Mouse (Mus musculus): ENCODE data around the gene Abcb7. TPM values are rescaled to one million over a fixed set of nuclear protein-coding genes. Genes with fewer than 3 reads are reported as not detected.
"Not testable (repeated sequence)": the region's sequence is repeated elsewhere in the genome, so short reads cannot be mapped to it uniquely, and the experiment has no call there.

Abcb7 gene
- 6.1 and 7.3 TPM in 2 replicates for polyA plus RNA-seq (2015; fragmentation: Nextera tagmentation; extraction: Ambion mirVana)

DNA sequence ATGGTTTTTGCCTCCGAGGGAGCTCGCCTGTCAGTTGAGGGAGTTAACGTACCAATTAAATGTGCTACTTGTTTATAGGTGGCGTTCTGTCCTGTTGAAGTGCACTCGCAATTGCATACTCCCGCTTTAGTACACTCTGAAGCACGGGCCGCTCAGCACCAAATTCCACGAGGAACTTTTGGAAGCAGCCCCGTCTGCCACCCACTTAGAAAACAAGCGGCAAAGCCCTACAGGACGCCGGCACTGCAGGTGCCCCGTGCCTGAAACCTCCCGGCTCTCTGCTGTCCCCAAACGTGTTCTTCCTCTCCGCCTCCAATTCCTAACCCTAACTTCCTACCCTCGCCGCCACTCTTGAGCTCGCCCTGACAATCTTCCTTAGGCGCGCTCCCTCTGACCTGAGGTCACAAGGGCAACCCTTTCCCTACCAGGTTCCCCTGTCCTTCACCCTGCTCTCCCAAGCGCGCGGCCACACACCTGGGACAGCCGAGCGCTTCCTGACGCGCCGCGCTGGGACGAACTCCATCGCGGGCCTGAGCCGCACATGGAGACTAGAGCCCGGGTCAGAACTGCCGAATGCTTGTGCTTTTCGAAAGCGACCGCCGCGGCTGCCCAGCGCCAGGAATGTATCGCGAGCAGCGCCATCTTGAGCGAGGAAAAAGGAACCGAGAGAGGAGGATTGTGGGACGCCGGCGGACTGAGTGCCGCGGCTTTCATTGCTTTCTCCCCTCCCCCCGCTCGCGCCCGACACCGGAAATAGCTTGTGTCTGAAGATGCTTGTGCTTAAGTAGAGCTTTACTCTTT lies at the start of gene Abcb7:
Gene Abcb7, minus strand, starts transcription at position 674 of the 801 bp plus-strand sequence.
- peaks cover 11% of the 10 kb centered on the region for H3K27me3 ChIP-seq (replicated peaks)
- peak within 1 kb of the TSS; percentile 51 for H3K4me2 ChIP-seq
- no peaks in the 10 kb centered on the region for H3K36me3 ChIP-seq (replicated peaks)
- peak within 1 kb of the TSS; percentile 60 for H3K4me3 ChIP-seq
- WGBS, result 23% methylated on average over 58 of the region's 58 CpGs
- no peaks in the 10 kb centered on the region for H3K9me3 ChIP-seq
- peak within 1 kb of the TSS; percentile 89 for H3K27ac ChIP-seq
- H3K4me1 ChIP-seq, result 0 out of 2 replicates have a peak, but pooled peaks cover 3% of the 10 kb centered on the region
- ATAC-seq (replicated peaks), result peak; percentile 98
- H3K9ac ChIP-seq, result peak within 1 kb of the TSS; percentile 51

- 45% methylated on average over 2 of the region's 2 CpGs for WGBS
- Histone ChIP-seq H3K9ac (no peak overlapping the region), H3K9me3 (no peaks in the 10 kb centered on the region), H3K27me3 (replicated peaks) (no peaks in the 10 kb centered on the region), H3K4me3 (no peak overlapping the region), H3K27ac (no peak overlapping the region), H3K4me2 (no peak overlapping the region), H3K36me3 (replicated peaks) (no peaks in the 10 kb centered on the region), H3K4me1 (no peaks in the 10 kb centered on the region)
- no peak for ATAC-seq (replicated peaks)
Measured at GRCm38 (mm10) chrX:104461755-104462154, 48.1 kb upstream of the Abcb7 start.

GRCm38 (mm10) chrX:104452433-104452832 lies 38.8 kb upstream of the Abcb7 start:
- Histone ChIP-seq H3K4me2 (no peak overlapping the region), H3K27me3 (replicated peaks) (peaks cover 3% of the 10 kb centered on the region), H3K27ac (no peak overlapping the region), H3K4me3 (no peak overlapping the region), H3K4me1 (no peaks in the 10 kb centered on the region), H3K9ac (no peak overlapping the region), H3K9me3 (no peaks in the 10 kb centered on the region), H3K36me3 (replicated peaks) (no peaks in the 10 kb centered on the region)
- ATAC-seq (replicated peaks), result no peak
- whole genome bisulfite sequencing, result 88% methylated on average over 1 of the region's 1 CpGs

- Histone ChIP-seq H3K4me1 (no peaks in the 10 kb centered on the region), H3K36me3 (replicated peaks) (no peaks in the 10 kb centered on the region), H3K9me3 (no peaks in the 10 kb centered on the region), H3K4me2 (no peak overlapping the region), H3K9ac (no peak overlapping the region), H3K4me3 (no peak overlapping the region), H3K27me3 (replicated peaks) (peaks cover 4% of the 10 kb centered on the region; the same call in 1 of the 2 replicates), H3K27ac (no peak overlapping the region)
- WGBS, result 54% methylated on average over 1 of the region's 1 CpGs
- no peak for ATAC-seq (replicated peaks)
Measured at GRCm38 (mm10) chrX:104433456-104433855, 19.8 kb upstream of the Abcb7 start.

DNA sequence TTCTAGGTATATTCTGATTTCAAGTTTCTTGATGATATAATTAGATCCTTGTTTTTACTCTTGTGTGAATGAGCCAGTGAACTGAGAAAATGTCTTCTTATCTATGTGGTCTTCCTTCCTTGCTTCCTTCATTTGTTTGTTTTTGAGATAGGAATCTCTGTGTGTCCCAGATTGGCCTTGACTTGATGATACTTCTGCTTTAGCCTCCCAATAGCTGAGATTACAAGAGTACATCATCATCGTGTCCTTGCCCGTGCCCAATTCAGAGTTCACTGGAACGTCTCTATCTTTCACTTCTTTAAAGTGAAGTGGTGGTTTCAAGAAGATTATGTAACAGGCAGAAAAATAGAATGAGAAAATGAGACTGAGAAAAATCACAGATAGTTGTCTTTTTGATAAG lies 14.5 kb upstream of the Abcb7 start:
- no peak for ATAC-seq (replicated peaks)
- WGBS, result 88% methylated on average over 3 of the region's 3 CpGs
- no peaks in the 10 kb centered on the region for H3K36me3 ChIP-seq (replicated peaks)
- H3K27ac ChIP-seq, result no peak overlapping the region
- no peaks in the 10 kb centered on the region for H3K4me1 ChIP-seq
- H3K4me3 ChIP-seq, result no peak overlapping the region
- H3K27me3 ChIP-seq (replicated peaks), result no peaks in the 10 kb centered on the region; the same call in 1 of the 2 replicates
- H3K4me2 ChIP-seq, result no peak overlapping the region
- H3K9me3 ChIP-seq, result no peaks in the 10 kb centered on the region
- H3K9ac ChIP-seq, result no peak overlapping the region

DNA sequence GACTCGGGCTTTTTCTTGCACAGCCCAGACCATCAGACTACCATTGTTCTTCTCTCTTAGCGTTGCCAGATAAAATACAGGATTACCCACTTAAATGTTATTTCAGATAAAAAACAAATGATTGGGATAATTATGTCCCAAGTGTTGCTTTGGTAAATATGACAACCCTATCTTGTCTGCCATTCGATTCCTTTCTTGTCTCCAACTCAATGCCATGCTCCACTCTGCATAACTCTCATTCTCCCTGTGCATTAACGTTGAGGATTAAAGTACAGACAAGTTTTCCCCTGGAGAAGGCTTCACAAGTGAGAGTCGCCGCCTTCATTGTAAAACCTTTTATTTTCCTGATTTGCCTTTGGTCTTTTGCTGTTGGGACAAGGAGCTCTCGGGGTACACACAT lies 339 bp upstream of the Abcb7 start:
- 50% methylated on average over 7 of the region's 7 CpGs for WGBS
- Histone ChIP-seq H3K27ac (peak overlapping the region; percentile 89), H3K9me3 (no peaks in the 10 kb centered on the region), H3K27me3 (replicated peaks) (peaks cover 11% of the 10 kb centered on the region), H3K4me1 (0 out of 2 replicates have a peak, but pooled peaks cover 3% of the 10 kb centered on the region), H3K4me2 (peak overlapping the region; percentile 51), H3K9ac (peak overlapping the region; percentile 51; the same call in 1 of the 2 replicates), H3K4me3 (peak overlapping the region; percentile 60), H3K36me3 (replicated peaks) (no peaks in the 10 kb centered on the region)
- peak; percentile 58 for ATAC-seq (replicated peaks)

GRCm38 (mm10) chrX:104408137-104408536 lies 5.5 kb downstream of the Abcb7 start:
- Histone ChIP-seq H3K9ac (no peak overlapping the region), H3K9me3 (no peaks in the 10 kb centered on the region), H3K4me2 (no peak overlapping the region), H3K4me3 (no peak overlapping the region), H3K36me3 (replicated peaks) (no peaks in the 10 kb centered on the region), H3K27ac (no peak overlapping the region), H3K4me1 (no peaks in the 10 kb centered on the region), H3K27me3 (replicated peaks) (peaks cover 1% of the 10 kb centered on the region; the same call in 1 of the 2 replicates)
- ATAC-seq (replicated peaks), result no peak

- ATAC-seq (replicated peaks), result no peak
- Histone ChIP-seq H3K4me3 (no peak overlapping the region), H3K27ac (no peak overlapping the region), H3K4me1 (no peaks in the 10 kb centered on the region), H3K27me3 (replicated peaks) (no peaks in the 10 kb centered on the region), H3K4me2 (no peak overlapping the region), H3K36me3 (replicated peaks) (no peaks in the 10 kb centered on the region), H3K9me3 (no peaks in the 10 kb centered on the region), H3K9ac (no peak overlapping the region)
- 68% methylated on average over 5 of the region's 5 CpGs for WGBS
Measured at GRCm38 (mm10) chrX:104402463-104402862, 11.2 kb downstream of the Abcb7 start.

GRCm38 (mm10) chrX:104401134-104401533 lies 12.5 kb downstream of the Abcb7 start:
- H3K27me3 ChIP-seq (replicated peaks), result no peaks in the 10 kb centered on the region
- H3K9ac ChIP-seq, result no peak overlapping the region
- no peak for ATAC-seq (replicated peaks)
- no peaks in the 10 kb centered on the region for H3K36me3 ChIP-seq (replicated peaks)
- no peaks in the 10 kb centered on the region for H3K9me3 ChIP-seq
- WGBS, result 93% methylated on average over 1 of the region's 1 CpGs
- H3K4me2 ChIP-seq, result no peak overlapping the region
- H3K4me1 ChIP-seq, result no peaks in the 10 kb centered on the region
- no peak overlapping the region for H3K27ac ChIP-seq
- no peak overlapping the region for H3K4me3 ChIP-seq

- no peak overlapping the region for H3K27ac ChIP-seq
- no peaks in the 10 kb centered on the region for H3K27me3 ChIP-seq (replicated peaks)
- WGBS, result 51% methylated on average over 1 of the region's 1 CpGs
- H3K36me3 ChIP-seq (replicated peaks), result no peaks in the 10 kb centered on the region
- H3K4me2 ChIP-seq, result no peak overlapping the region
- no peaks in the 10 kb centered on the region for H3K9me3 ChIP-seq
- H3K9ac ChIP-seq, result no peak overlapping the region
- H3K4me1 ChIP-seq, result no peaks in the 10 kb centered on the region
- no peak for ATAC-seq (replicated peaks)
- H3K4me3 ChIP-seq, result no peak overlapping the region
Measured at GRCm38 (mm10) chrX:104397526-104397925, 16.1 kb downstream of the Abcb7 start.

GRCm38 (mm10) chrX:104359686-104360085 lies 54.0 kb downstream of the Abcb7 start:
- ATAC-seq (replicated peaks), result no peak
- no peaks in the 10 kb centered on the region for H3K4me1 ChIP-seq
- 0 out of 2 replicates have a peak, but pooled peaks cover 7% of the 10 kb centered on the region for H3K27me3 ChIP-seq (replicated peaks)

DNA sequence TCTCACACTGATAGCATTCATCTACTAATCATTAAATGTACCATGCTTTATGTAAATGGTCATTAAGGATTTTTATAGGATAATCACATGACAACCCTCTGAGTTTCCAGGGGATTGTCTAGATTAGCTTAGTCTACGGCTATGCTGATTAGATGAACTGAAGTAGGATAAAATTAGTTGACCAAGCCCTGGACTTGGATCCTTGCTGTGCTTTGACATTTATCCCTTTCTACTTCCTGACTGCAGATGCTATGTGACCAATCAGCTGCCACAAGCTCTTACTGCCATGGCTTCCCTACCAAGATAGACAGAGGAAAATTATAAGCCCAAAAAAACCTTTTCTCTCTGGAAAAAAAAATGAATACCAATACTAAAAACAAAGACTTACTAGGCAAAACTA lies 57.8 kb downstream of the Abcb7 start:
- ATAC-seq (replicated peaks), result no peak
- no peaks in the 10 kb centered on the region for H3K4me1 ChIP-seq
- H3K4me2 ChIP-seq, result no peak overlapping the region
- 92% methylated on average over 1 of the region's 1 CpGs for WGBS
- H3K9me3 ChIP-seq, result no peaks in the 10 kb centered on the region
- H3K9ac ChIP-seq, result no peak overlapping the region
- H3K4me3 ChIP-seq, result no peak overlapping the region
- H3K36me3 ChIP-seq (replicated peaks), result no peaks in the 10 kb centered on the region
- 0 out of 2 replicates have a peak, but pooled peaks cover 4% of the 10 kb centered on the region for H3K27me3 ChIP-seq (replicated peaks)
- no peak overlapping the region for H3K27ac ChIP-seq

More at GRCm38 (mm10) chrX:104359686-104360085, 54.0 kb downstream of the Abcb7 start:
- Histone ChIP-seq H3K9ac (no peak overlapping the region), H3K4me3 (no peak overlapping the region), H3K4me2 (no peak overlapping the region), H3K27ac (no peak overlapping the region), H3K36me3 (replicated peaks) (no peaks in the 10 kb centered on the region), H3K9me3 (no peaks in the 10 kb centered on the region)

GRCm38 (mm10) chrX:104348146-104348545 lies 65.5 kb downstream of the Abcb7 start:
- H3K9me3 ChIP-seq; H3K27ac ChIP-seq; H3K27me3 ChIP-seq (replicated peaks); H3K9ac ChIP-seq; H3K36me3 ChIP-seq (replicated peaks); H3K4me1 ChIP-seq; H3K4me3 ChIP-seq; ATAC-seq (replicated peaks); H3K4me2 ChIP-seq: not testable (repeated sequence)
- whole genome bisulfite sequencing, result 84% methylated on average over 30 of the region's 31 CpGs

Data from midbrain, embryonic 15.5 days (tissue).